Mouse (Mus musculus) midbrain, embryonic 16.5 days (tissue): ENCODE measurements at regions not wholly inside any gene's neighbourhood (a gene's known extent, or its start where the extent isn't known, plus 50 kb on each side); places are given as distances from the start of the nearest gene placed in this dataset.

ENCODE experiments used
- ATAC-seq: fragments of 200-750 bp; cut with Nextera tagmentation; 2 replicates; pipeline ENCODE4 v1.8.0; 2017; ENCODE audit warnings: moderate TSS enrichment
- H3K27ac ChIP-seq: fragments of 300-500 bp; sonication (generic); 2 replicates; pipeline ENCODE4 v1.5.1; 2014; ENCODE audit warnings: mild to moderate bottlenecking, low read length, mixed read lengths
- H3K27me3 ChIP-seq: fragments of 300-500 bp; sonication (generic); 2 replicates; pipeline ENCODE4 v1.6.1; 2014; ENCODE audit warnings: low read depth, low read length, mixed read lengths; ENCODE audit not compliant: control insufficient read depth, insufficient read depth
- H3K36me3 ChIP-seq: fragments of 300-500 bp; sonication (generic); 2 replicates; pipeline ENCODE4 v1.6.1; 2014; ENCODE audit warnings: mild to moderate bottlenecking, low read length, moderate library complexity, mixed read lengths; ENCODE audit not compliant: control insufficient read depth, insufficient read depth
- H3K4me1 ChIP-seq: fragments of 300-500 bp; sonication (generic); 2 replicates; pipeline ENCODE4 v1.6.1; 2014; ENCODE audit warnings: mild to moderate bottlenecking, low read length, mixed read lengths; ENCODE audit not compliant: control insufficient read depth, insufficient read depth
- H3K4me2 ChIP-seq: fragments of 300-500 bp; sonication (generic); 2 replicates; pipeline ENCODE4 v1.6.1; 2014; ENCODE audit warnings: mild to moderate bottlenecking, low read length, mixed read lengths
- H3K4me3 ChIP-seq: fragments of 300-500 bp; sonication (generic); 2 replicates; pipeline ENCODE4 v1.5.1; 2014; ENCODE audit warnings: low read depth, mild to moderate bottlenecking, low read length, moderate library complexity, mixed read lengths
- H3K9ac ChIP-seq: fragments of 300-500 bp; sonication (generic); 2 replicates; pipeline ENCODE4 v1.6.1; 2014; ENCODE audit warnings: low read depth, low read length, mixed read lengths
- H3K9me3 ChIP-seq: fragments of 300-500 bp; sonication (generic); replicated peaks from 2 replicates; pipeline ENCODE4 v1.6.1; 2014; ENCODE audit warnings: mild to moderate bottlenecking, low read length, mixed read lengths; ENCODE audit not compliant: control insufficient read depth, poor library complexity, severe bottlenecking
- WGBS: fragments of 180-500 bp; shearing (Covaris S2); extraction: QIAGEN DNeasy Blood & Tissue Kit; methylation state at CpG from one replicate; pipeline ENCODE4 v1.1.7; 2014; 5-methylcytosine and 5-hydroxymethylcytosine counted together

- ATAC-seq: no peak
- Histone ChIP-seq H3K27ac (no peak overlapping the region), H3K27me3 (no peaks in the 10 kb centered on the region), H3K4me2 (no peak overlapping the region), H3K4me3 (no peak overlapping the region), H3K4me1 (no peaks in the 10 kb centered on the region), H3K9ac (no peak overlapping the region), H3K9me3 (no peaks in the 10 kb centered on the region), H3K36me3 (no peaks in the 10 kb centered on the region)
Observed at GRCm38 (mm10) chr5:45049410-45049809, 249.9 kb upstream of the Ldb2 start.

- 73% methylated on average over 2 of the region's 2 CpGs for WGBS
- Histone ChIP-seq H3K4me3 (no peak overlapping the region), H3K4me2 (no peak overlapping the region), H3K4me1 (peaks cover 5% of the 10 kb centered on the region; the same call in 1 of the 2 replicates), H3K27me3 (no peaks in the 10 kb centered on the region), H3K9ac (no peak overlapping the region), H3K36me3 (no peaks in the 10 kb centered on the region), H3K9me3 (no peaks in the 10 kb centered on the region), H3K27ac (no peak overlapping the region)
- peak; percentile 78; the same call in 1 of the 2 replicates for ATAC-seq
Observed at GRCm38 (mm10) chr5:45042914-45043313, 243.4 kb upstream of the Ldb2 start.

- 85% methylated on average over 1 of the region's 1 CpGs for WGBS
- no peaks in the 10 kb centered on the region for H3K9me3 ChIP-seq
Observed at GRCm38 (mm10) chr5:45036430-45036829, 236.9 kb upstream of the Ldb2 start.

GRCm38 (mm10) chr5:45033146-45033545 lies 233.7 kb upstream of the Ldb2 start:
- no peak overlapping the region for H3K27ac ChIP-seq
- no peaks in the 10 kb centered on the region for H3K36me3 ChIP-seq
- no peak overlapping the region for H3K4me2 ChIP-seq
- 66% methylated on average over 1 of the region's 1 CpGs for WGBS
- no peaks in the 10 kb centered on the region for H3K9me3 ChIP-seq
- no peak overlapping the region for H3K4me3 ChIP-seq
- no peak overlapping the region for H3K9ac ChIP-seq
- no peaks in the 10 kb centered on the region for H3K27me3 ChIP-seq
- no peaks in the 10 kb centered on the region for H3K4me1 ChIP-seq
- ATAC-seq: no peak

More at GRCm38 (mm10) chr5:45036430-45036829, 236.9 kb upstream of the Ldb2 start:
- no peak for ATAC-seq
- no peaks in the 10 kb centered on the region for H3K4me1 ChIP-seq
- no peak overlapping the region for H3K4me3 ChIP-seq
- H3K27me3 ChIP-seq: no peaks in the 10 kb centered on the region
- no peak overlapping the region for H3K9ac ChIP-seq
- H3K36me3 ChIP-seq: no peaks in the 10 kb centered on the region
- H3K27ac ChIP-seq: no peak overlapping the region
- H3K4me2 ChIP-seq: no peak overlapping the region

GRCm38 (mm10) chr5:45027876-45028275 lies 228.4 kb upstream of the Ldb2 start:
- Histone ChIP-seq H3K27me3 (no peaks in the 10 kb centered on the region), H3K4me3 (no peak overlapping the region), H3K4me1 (no peaks in the 10 kb centered on the region), H3K9ac (no peak overlapping the region), H3K9me3 (no peaks in the 10 kb centered on the region), H3K4me2 (no peak overlapping the region), H3K27ac (no peak overlapping the region), H3K36me3 (no peaks in the 10 kb centered on the region)
- 32% methylated on average over 3 of the region's 3 CpGs for WGBS
- ATAC-seq: no peak

GRCm38 (mm10) chr5:45025383-45025782 lies 225.9 kb upstream of the Ldb2 start:
- Histone ChIP-seq H3K4me2 (no peak overlapping the region), H3K9ac (no peak overlapping the region), H3K27ac (0 out of 2 replicates have a peak overlapping the region, but pooled peaks have one; percentile 5), H3K36me3 (no peaks in the 10 kb centered on the region), H3K4me3 (no peak overlapping the region), H3K27me3 (no peaks in the 10 kb centered on the region), H3K4me1 (no peaks in the 10 kb centered on the region), H3K9me3 (no peaks in the 10 kb centered on the region)
- WGBS: 64% methylated on average over 2 of the region's 2 CpGs
- peak; percentile 88 for ATAC-seq

GRCm38 (mm10) chr5:45007930-45008329 lies 208.4 kb upstream of the Ldb2 start:
- ATAC-seq: peak; percentile 78

GRCm38 (mm10) chr5:45000996-45001395 lies 201.5 kb upstream of the Ldb2 start:
- no peak for ATAC-seq
- Histone ChIP-seq H3K27ac (no peak overlapping the region), H3K4me3 (no peak overlapping the region), H3K4me2 (no peak overlapping the region), H3K9me3 (no peaks in the 10 kb centered on the region), H3K4me1 (no peaks in the 10 kb centered on the region), H3K27me3 (no peaks in the 10 kb centered on the region), H3K36me3 (no peaks in the 10 kb centered on the region), H3K9ac (no peak overlapping the region)

More at GRCm38 (mm10) chr5:45007930-45008329, 208.4 kb upstream of the Ldb2 start:
- H3K9ac ChIP-seq: no peak overlapping the region
- H3K27ac ChIP-seq: no peak overlapping the region
- H3K4me2 ChIP-seq: no peak overlapping the region
- 14% methylated on average over 2 of the region's 2 CpGs for WGBS
- no peaks in the 10 kb centered on the region for H3K36me3 ChIP-seq
- no peak overlapping the region for H3K4me3 ChIP-seq
- no peaks in the 10 kb centered on the region for H3K9me3 ChIP-seq
- H3K4me1 ChIP-seq: no peaks in the 10 kb centered on the region
- H3K27me3 ChIP-seq: no peaks in the 10 kb centered on the region

GRCm38 (mm10) chr5:44999032-44999431 lies 199.6 kb upstream of the Ldb2 start:
- Histone ChIP-seq H3K9ac (no peak overlapping the region), H3K27me3 (no peaks in the 10 kb centered on the region), H3K4me2 (no peak overlapping the region), H3K9me3 (no peaks in the 10 kb centered on the region), H3K36me3 (no peaks in the 10 kb centered on the region), H3K4me1 (no peaks in the 10 kb centered on the region), H3K27ac (no peak overlapping the region), H3K4me3 (no peak overlapping the region)
- ATAC-seq: no peak
- WGBS: 94% methylated on average over 3 of the region's 3 CpGs
